Mouse (Mus musculus): ENCODE data around the gene Rnps1.

Rnps1 gene

DNA sequence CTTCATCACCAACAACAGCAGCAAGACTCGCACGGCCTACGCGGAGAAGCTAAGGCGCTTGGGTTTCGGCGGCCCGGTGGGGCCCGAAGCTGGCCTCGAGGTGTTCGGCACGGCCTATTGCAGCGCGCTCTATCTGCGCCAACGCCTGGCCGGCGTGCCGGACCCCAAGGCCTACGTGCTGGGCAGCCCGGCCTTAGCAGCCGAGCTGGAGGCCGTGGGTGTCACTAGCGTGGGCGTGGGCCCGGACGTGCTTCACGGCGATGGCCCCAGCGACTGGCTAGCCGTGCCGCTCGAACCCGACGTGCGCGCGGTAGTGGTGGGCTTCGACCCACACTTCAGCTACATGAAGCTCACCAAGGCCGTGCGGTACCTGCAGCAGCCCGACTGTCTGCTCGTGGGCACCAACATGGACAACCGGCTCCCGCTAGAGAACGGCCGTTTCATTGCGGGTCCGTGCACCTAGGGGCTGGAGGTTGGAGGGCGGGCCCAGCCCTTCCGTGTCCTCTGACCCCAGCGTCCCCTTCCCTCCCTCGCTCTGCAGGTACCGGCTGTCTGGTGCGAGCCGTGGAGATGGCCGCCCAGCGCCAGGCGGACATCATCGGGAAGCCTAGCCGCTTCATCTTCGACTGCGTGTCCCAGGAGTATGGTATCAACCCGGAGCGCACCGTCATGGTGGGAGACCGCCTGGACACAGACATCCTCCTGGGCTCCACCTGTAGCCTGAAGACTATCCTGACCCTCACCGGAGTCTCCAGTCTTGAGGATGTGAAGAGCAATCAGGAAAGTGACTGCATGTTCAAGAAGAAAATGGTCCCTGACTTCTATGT, 56.5 kb downstream of the Rnps1 start:
- peak; percentile 30 for DNase-seq

DNA sequence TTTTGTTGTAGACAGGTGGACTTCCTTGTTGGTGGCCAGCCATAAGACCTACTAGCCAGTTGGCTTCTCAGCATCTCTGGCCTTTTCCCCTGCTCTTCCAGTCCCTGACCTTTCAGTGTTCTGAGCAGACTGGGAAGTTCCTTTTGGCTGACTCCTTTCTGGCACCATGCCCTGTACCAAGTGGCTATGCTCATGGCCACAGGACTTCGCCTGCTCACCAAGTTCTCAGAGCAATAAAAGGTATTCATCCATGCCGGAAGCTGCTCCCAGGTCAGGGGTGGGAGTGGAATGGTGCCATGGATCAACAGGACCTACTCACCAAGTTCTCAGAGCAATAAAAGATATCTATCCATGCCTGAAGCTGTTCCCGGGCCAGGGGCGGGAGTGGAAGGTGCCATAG, 58.1 kb downstream of the Rnps1 start:
- peak; percentile 57 for DNase-seq

DNA sequence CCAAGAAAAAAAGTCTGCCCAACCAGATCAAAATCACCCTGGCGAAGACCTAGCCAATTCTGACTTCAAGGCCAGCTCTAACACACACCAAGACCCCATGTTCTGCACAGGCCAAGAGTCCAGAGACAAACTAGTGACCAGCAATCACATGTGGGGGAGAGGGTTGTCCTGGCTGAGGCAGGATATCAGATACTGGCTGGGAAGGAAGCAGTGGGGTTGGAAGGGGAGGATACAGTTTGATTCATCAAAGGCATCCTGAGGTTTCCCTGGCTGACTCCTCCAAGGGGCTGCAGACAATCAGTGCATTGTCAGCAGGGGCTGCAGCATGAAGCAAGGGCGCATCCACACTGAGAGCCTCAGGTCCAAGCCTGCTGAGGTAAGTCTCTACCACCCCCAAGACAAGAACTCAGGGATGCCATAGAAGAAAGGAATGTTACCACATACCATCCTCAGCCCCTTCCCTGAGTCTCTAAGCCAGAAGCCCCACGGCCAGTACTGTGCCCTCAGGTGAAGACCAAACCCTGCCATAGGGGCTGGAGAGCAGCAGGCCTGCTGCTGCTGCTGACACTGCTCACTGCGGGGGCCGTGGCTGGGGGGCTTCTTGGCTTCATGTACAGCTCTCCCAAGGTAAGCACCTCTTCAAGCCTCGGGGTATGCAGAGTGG, 59.4 kb downstream of the Rnps1 start, which contains the start of gene Bricd5:
Gene Bricd5 (plus strand): TSS at position 273 of the 664 bp plus-strand sequence.
- DNase-seq = no peak

DNA sequence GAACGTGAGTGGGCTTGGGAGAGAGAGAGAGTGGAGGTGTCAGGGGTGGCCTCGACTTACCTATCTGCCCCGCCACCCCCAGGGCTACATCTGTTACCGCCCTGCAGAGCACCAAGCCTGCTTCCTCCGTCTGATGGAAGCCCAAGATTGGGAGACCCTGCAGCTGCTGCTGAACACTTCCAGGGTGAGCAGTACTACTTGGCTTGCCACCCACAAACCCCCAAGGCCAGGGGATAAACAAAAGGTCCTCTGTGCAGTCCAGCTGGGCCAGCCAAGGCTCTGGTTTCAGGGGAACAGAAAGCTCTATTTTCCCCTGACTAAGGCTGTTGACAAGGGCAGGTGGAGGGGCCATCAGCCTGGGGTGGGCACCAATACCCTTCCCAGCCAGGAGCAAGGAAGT, 60.2 kb downstream of the Rnps1 start:
- DNase-seq = no peak

Data from lung, postnatal 14 days (tissue).